Mouse (Mus musculus): ENCODE measurements at regions not wholly inside any gene's neighbourhood (a gene's known extent, or its start where the extent isn't known, plus 50 kb on each side); places are given as distances from the start of the nearest gene placed in this dataset.

GRCm38 (mm10) chr15:31148251-31149145 lies 75.6 kb upstream of the Dap start:
- Histone ChIP-seq H3K9ac (replicated peaks) (no peak overlapping the region), H3K4me1 (ENCODE audit: insufficient read depth) (no peaks in the 10 kb centered on the region), H3K27ac (ENCODE audit: low read depth) (no peak overlapping the region), H3K4me3 (ENCODE audit: low read depth, low read length) (no peak overlapping the region), H3K36me3 (replicated peaks; ENCODE audit: insufficient read depth, low read length) (no peaks in the 10 kb centered on the region), H3K27me3 (ENCODE audit: insufficient read depth, low read length) (0 out of 2 replicates have a peak, but pooled peaks cover 2% of the 10 kb centered on the region), H3K4me2 (ENCODE audit: low read depth, low read length) (no peak overlapping the region), H3K9me3 (ENCODE audit: low read length) (no peaks in the 10 kb centered on the region)
- ATAC-seq (no peak), DNase-seq (no peak)
- no peak for TF ChIP-seq CTCF (IDR thresholded peaks at IDR 0.05; ENCODE audit: low read depth)
- TF ChIP-seq EP300 (IDR thresholded peaks at IDR 0.05; ENCODE audit: low read depth) = no peak
- 78% methylated on average over 10 of the region's 10 CpGs for WGBS (ENCODE audit: insufficient replicate concordance)

- no peak for DNase-seq
- Histone ChIP-seq H3K4me2 (ENCODE audit: low read depth, low read length) (no peak overlapping the region), H3K36me3 (replicated peaks; ENCODE audit: insufficient read depth, low read length) (no peaks in the 10 kb centered on the region), H3K4me3 (ENCODE audit: low read depth, low read length) (no peak overlapping the region), H3K9ac (replicated peaks) (no peak overlapping the region), H3K27me3 (ENCODE audit: insufficient read depth, low read length) (0 out of 2 replicates have a peak, but pooled peaks cover 2% of the 10 kb centered on the region), H3K9me3 (ENCODE audit: low read length) (no peaks in the 10 kb centered on the region), H3K4me1 (ENCODE audit: insufficient read depth) (no peaks in the 10 kb centered on the region), H3K27ac (ENCODE audit: low read depth) (no peak overlapping the region)
- ATAC-seq = no peak
- TF ChIP-seq EP300 (IDR thresholded peaks at IDR 0.05; ENCODE audit: low read depth) (no peak), CTCF (IDR thresholded peaks at IDR 0.05; ENCODE audit: low read depth) (no peak)
- WGBS (ENCODE audit: insufficient replicate concordance) = 63% methylated on average over 2 of the region's 2 CpGs
These were observed 74.3 kb upstream of the Dap start for GRCm38 (mm10) chr15:31149855-31150254.

- Histone ChIP-seq H3K9me3 (ENCODE audit: low read length) (no peaks in the 10 kb centered on the region), H3K9ac (replicated peaks) (no peak overlapping the region), H3K27me3 (ENCODE audit: insufficient read depth, low read length) (0 out of 2 replicates have a peak, but pooled peaks cover 2% of the 10 kb centered on the region), H3K36me3 (replicated peaks; ENCODE audit: insufficient read depth, low read length) (no peaks in the 10 kb centered on the region), H3K4me2 (ENCODE audit: low read depth, low read length) (no peak overlapping the region), H3K4me3 (ENCODE audit: low read depth, low read length) (no peak overlapping the region), H3K27ac (ENCODE audit: low read depth) (no peak overlapping the region), H3K4me1 (ENCODE audit: insufficient read depth) (no peaks in the 10 kb centered on the region)
- DNase-seq (peak; percentile 20), ATAC-seq (no peak)
- WGBS (ENCODE audit: insufficient replicate concordance) = 48% methylated on average over 21 of the region's 21 CpGs
- TF ChIP-seq CTCF (IDR thresholded peaks at IDR 0.05; ENCODE audit: low read depth) (peak; percentile 49), EP300 (IDR thresholded peaks at IDR 0.05; ENCODE audit: low read depth) (no peak)
These were observed 73.3 kb upstream of the Dap start for GRCm38 (mm10) chr15:31150546-31151471.

GRCm38 (mm10) chr15:31155141-31155540 lies 69.0 kb upstream of the Dap start:
- Histone ChIP-seq H3K36me3 (replicated peaks; ENCODE audit: insufficient read depth, low read length) (no peaks in the 10 kb centered on the region), H3K27ac (ENCODE audit: low read depth) (no peak overlapping the region), H3K27me3 (ENCODE audit: insufficient read depth, low read length) (0 out of 2 replicates have a peak, but pooled peaks cover 2% of the 10 kb centered on the region), H3K4me1 (ENCODE audit: insufficient read depth) (no peaks in the 10 kb centered on the region), H3K4me2 (ENCODE audit: low read depth, low read length) (no peak overlapping the region), H3K4me3 (ENCODE audit: low read depth, low read length) (no peak overlapping the region), H3K9me3 (ENCODE audit: low read length) (no peaks in the 10 kb centered on the region), H3K9ac (replicated peaks) (no peak overlapping the region)
- DNase-seq (no peak), ATAC-seq (no peak)
- TF ChIP-seq EP300 (IDR thresholded peaks at IDR 0.05; ENCODE audit: low read depth) (no peak), CTCF (IDR thresholded peaks at IDR 0.05; ENCODE audit: low read depth) (no peak)
- WGBS (ENCODE audit: insufficient replicate concordance) = 58% methylated on average over 9 of the region's 9 CpGs

- 66% methylated on average over 9 of the region's 9 CpGs for WGBS (ENCODE audit: insufficient replicate concordance)
- Histone ChIP-seq H3K36me3 (replicated peaks; ENCODE audit: insufficient read depth, low read length) (no peaks in the 10 kb centered on the region), H3K4me2 (ENCODE audit: low read depth, low read length) (no peak overlapping the region), H3K27ac (ENCODE audit: low read depth) (no peak overlapping the region), H3K9me3 (ENCODE audit: low read length) (no peaks in the 10 kb centered on the region), H3K4me1 (ENCODE audit: insufficient read depth) (no peaks in the 10 kb centered on the region), H3K27me3 (ENCODE audit: insufficient read depth, low read length) (no peaks in the 10 kb centered on the region), H3K4me3 (ENCODE audit: low read depth, low read length) (no peak overlapping the region), H3K9ac (replicated peaks) (no peak overlapping the region)
- TF ChIP-seq EP300 (IDR thresholded peaks at IDR 0.05; ENCODE audit: low read depth) (no peak), CTCF (IDR thresholded peaks at IDR 0.05; ENCODE audit: low read depth) (no peak)
- DNase-seq (no peak), ATAC-seq (no peak)
These were observed 57.5 kb upstream of the Dap start for GRCm38 (mm10) chr15:31166543-31167105.

- H3K36me3 ChIP-seq (replicated peaks; ENCODE audit: insufficient read depth, low read length) = no peaks in the 10 kb centered on the region
- H3K27ac ChIP-seq (ENCODE audit: low read depth) = no peak overlapping the region
- TF ChIP-seq CTCF (IDR thresholded peaks at IDR 0.05; ENCODE audit: low read depth) (no peak), EP300 (IDR thresholded peaks at IDR 0.05; ENCODE audit: low read depth) (no peak)
- 62% methylated on average over 5 of the region's 5 CpGs for WGBS (ENCODE audit: insufficient replicate concordance)
- H3K4me2 ChIP-seq (ENCODE audit: low read depth, low read length) = no peak overlapping the region
- H3K27me3 ChIP-seq (ENCODE audit: insufficient read depth, low read length) = no peaks in the 10 kb centered on the region
- H3K4me3 ChIP-seq (ENCODE audit: low read depth, low read length) = no peak overlapping the region
- DNase-seq (no peak), ATAC-seq (no peak)
- H3K9ac ChIP-seq (replicated peaks) = no peak overlapping the region
- no peaks in the 10 kb centered on the region for H3K9me3 ChIP-seq (ENCODE audit: low read length)
- H3K4me1 ChIP-seq (ENCODE audit: insufficient read depth) = no peaks in the 10 kb centered on the region
These were observed 56.6 kb upstream of the Dap start for GRCm38 (mm10) chr15:31167506-31167905.
